Mouse (Mus musculus) testis, adult 2 months (tissue): Measurements from ENCODE around the gene Btbd9.

Experiments
- CTCF ChIP-seq: fragments of 200-500 bp; IDR thresholded peaks from 2 replicates; pipeline ENCODE4 v1.5.1; 2012; ENCODE audit warnings: low read depth, mild to moderate bottlenecking, inconsistent platforms, low read length, moderate library complexity; ENCODE audit not compliant: control insufficient read depth, insufficient read depth, insufficient replicate concordance
- POLR2A ChIP-seq: fragments of 200-500 bp; IDR thresholded peaks from 2 replicates; pipeline ENCODE4 v1.6.1; 2012; ENCODE audit warnings: low read depth, mild to moderate bottlenecking, inconsistent platforms, low read length, moderate library complexity; ENCODE audit not compliant: control insufficient read depth

DNA sequence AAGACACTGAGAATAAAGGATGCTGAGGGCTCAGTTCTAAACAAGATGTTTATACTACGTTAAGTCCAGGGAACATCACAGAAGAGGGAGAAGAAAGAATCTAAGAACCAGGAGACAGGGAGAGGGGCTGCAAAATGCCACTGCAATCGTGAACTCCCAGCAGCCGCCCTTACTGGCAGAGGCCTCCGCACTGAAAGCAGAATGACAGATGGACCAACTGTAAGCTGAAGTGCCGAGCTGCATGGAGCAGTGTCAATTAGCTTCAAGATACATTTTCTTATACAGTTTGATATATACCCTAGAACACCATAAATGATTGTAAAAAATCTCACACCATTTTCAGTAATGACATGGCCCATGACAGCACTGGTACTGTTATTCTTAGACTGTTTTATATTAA lies 247.4 kb downstream of the Btbd9 start:
- no peak for TF ChIP-seq CTCF
- no peak for TF ChIP-seq POLR2A
